Mouse (Mus musculus): Measurements from ENCODE around the gene Pde4d. TPM values are rescaled to one million over a fixed set of nuclear protein-coding genes. Genes with fewer than 3 reads are reported as not detected.
A peak's percentile ranks its signal among the peaks of the same experiment; 100 is the strongest.

Pde4d gene
- polyA plus RNA-seq, 1 experiment from 2014 or later = 32.1 TPM

- 0 out of 2 replicates have a peak, but pooled peaks have one; percentile 21 for ATAC-seq (ENCODE audit: low read depth)
- no peaks in the 10 kb centered on the region for H3K9me3 ChIP-seq (ENCODE audit: control insufficient read depth, low read length)
- no peak overlapping the region for H3K4me3 ChIP-seq (ENCODE audit: low read depth, low read length)
- WGBS = 3% methylated on average over 4 of the region's 4 CpGs
- no peaks in the 10 kb centered on the region for H3K36me3 ChIP-seq (ENCODE audit: control insufficient read depth, insufficient read depth, low read length)
- H3K9ac ChIP-seq (replicated peaks; ENCODE audit: low read depth, low read length) = no peak overlapping the region
- no peak overlapping the region for H3K27ac ChIP-seq (ENCODE audit: low read depth, low read length)
- H3K4me2 ChIP-seq (ENCODE audit: low read depth, low read length) = no peak overlapping the region
- H3K27me3 ChIP-seq (ENCODE audit: control insufficient read depth, insufficient read depth, low read length) = no peaks in the 10 kb centered on the region
- no peaks in the 10 kb centered on the region for H3K4me1 ChIP-seq (ENCODE audit: control insufficient read depth, insufficient read depth, low read length)
Observed at GRCm38 (mm10) chr13:109922228-109922627, 1472.5 kb downstream of the Pde4d start.

- Histone ChIP-seq H3K4me1 (ENCODE audit: control insufficient read depth, insufficient read depth, low read length) (no peaks in the 10 kb centered on the region), H3K36me3 (ENCODE audit: control insufficient read depth, insufficient read depth, low read length) (no peaks in the 10 kb centered on the region), H3K9me3 (ENCODE audit: control insufficient read depth, low read length) (no peaks in the 10 kb centered on the region), H3K4me2 (ENCODE audit: low read depth, low read length) (no peak overlapping the region), H3K4me3 (ENCODE audit: low read depth, low read length) (no peak overlapping the region), H3K9ac (replicated peaks; ENCODE audit: low read depth, low read length) (no peak overlapping the region), H3K27ac (ENCODE audit: low read depth, low read length) (no peak overlapping the region), H3K27me3 (ENCODE audit: control insufficient read depth, insufficient read depth, low read length) (no peaks in the 10 kb centered on the region)
- WGBS = 71% methylated on average over 12 of the region's 12 CpGs
- no peak for ATAC-seq (ENCODE audit: low read depth)
Observed at GRCm38 (mm10) chr13:109922782-109923181, 1473.0 kb downstream of the Pde4d start.

GRCm38 (mm10) chr13:109924771-109925170, 1475.0 kb downstream of the Pde4d start:
- Histone ChIP-seq H3K9me3 (ENCODE audit: control insufficient read depth, low read length) (no peaks in the 10 kb centered on the region), H3K4me3 (ENCODE audit: low read depth, low read length) (no peak overlapping the region), H3K9ac (replicated peaks; ENCODE audit: low read depth, low read length) (no peak overlapping the region), H3K27ac (ENCODE audit: low read depth, low read length) (no peak overlapping the region), H3K27me3 (ENCODE audit: control insufficient read depth, insufficient read depth, low read length) (no peaks in the 10 kb centered on the region), H3K4me1 (ENCODE audit: control insufficient read depth, insufficient read depth, low read length) (no peaks in the 10 kb centered on the region), H3K36me3 (ENCODE audit: control insufficient read depth, insufficient read depth, low read length) (no peaks in the 10 kb centered on the region), H3K4me2 (ENCODE audit: low read depth, low read length) (no peak overlapping the region)
- ATAC-seq (ENCODE audit: low read depth) = no peak
- WGBS = 95% methylated on average over 15 of the region's 15 CpGs

GRCm38 (mm10) chr13:109926277-109926920, 1476.7 kb downstream of the Pde4d start:
- Histone ChIP-seq H3K36me3 (ENCODE audit: control insufficient read depth, insufficient read depth, low read length) (no peaks in the 10 kb centered on the region), H3K4me3 (ENCODE audit: low read depth, low read length) (peak overlapping the region; percentile 22), H3K4me1 (ENCODE audit: control insufficient read depth, insufficient read depth, low read length) (0 out of 2 replicates have a peak, but pooled peaks cover 3% of the 10 kb centered on the region), H3K27ac (ENCODE audit: low read depth, low read length) (peak overlapping the region; percentile 64), H3K9me3 (ENCODE audit: control insufficient read depth, low read length) (no peaks in the 10 kb centered on the region), H3K9ac (replicated peaks; ENCODE audit: low read depth, low read length) (no peak overlapping the region; the same call in 1 of the 2 replicates), H3K4me2 (ENCODE audit: low read depth, low read length) (peak overlapping the region; percentile 43), H3K27me3 (ENCODE audit: control insufficient read depth, insufficient read depth, low read length) (no peaks in the 10 kb centered on the region)
- ATAC-seq (ENCODE audit: low read depth) = peak; percentile 96
- WGBS = 20% methylated on average over 15 of the region's 15 CpGs

GRCm38 (mm10) chr13:109927782-109928181, 1478.0 kb downstream of the Pde4d start:
- WGBS = 64% methylated on average over 2 of the region's 2 CpGs

GRCm38 (mm10) chr13:109932688-109933087, 1482.9 kb downstream of the Pde4d start:
- H3K9ac ChIP-seq (replicated peaks; ENCODE audit: low read depth, low read length) = no peak overlapping the region
- 0 out of 2 replicates have a peak, but pooled peaks cover 3% of the 10 kb centered on the region for H3K4me1 ChIP-seq (ENCODE audit: control insufficient read depth, insufficient read depth, low read length)
- no peaks in the 10 kb centered on the region for H3K27me3 ChIP-seq (ENCODE audit: control insufficient read depth, insufficient read depth, low read length)
- 0 out of 2 replicates have a peak, but pooled peaks cover 7% of the 10 kb centered on the region for H3K36me3 ChIP-seq (ENCODE audit: control insufficient read depth, insufficient read depth, low read length)
- no peak overlapping the region for H3K4me3 ChIP-seq (ENCODE audit: low read depth, low read length)
- no peak for ATAC-seq (ENCODE audit: low read depth)
- no peak overlapping the region for H3K4me2 ChIP-seq (ENCODE audit: low read depth, low read length)
- no peaks in the 10 kb centered on the region for H3K9me3 ChIP-seq (ENCODE audit: control insufficient read depth, low read length)
- WGBS = 96% methylated on average over 13 of the region's 13 CpGs
- no peak overlapping the region for H3K27ac ChIP-seq (ENCODE audit: low read depth, low read length)

More at GRCm38 (mm10) chr13:109927782-109928181, 1478.0 kb downstream of the Pde4d start:
- Histone ChIP-seq H3K27ac (ENCODE audit: low read depth, low read length) (peak overlapping the region; percentile 10; the same call in 1 of the 2 replicates), H3K9me3 (ENCODE audit: control insufficient read depth, low read length) (no peaks in the 10 kb centered on the region), H3K4me2 (ENCODE audit: low read depth, low read length) (peak overlapping the region; percentile 29; the same call in 1 of the 2 replicates), H3K9ac (replicated peaks; ENCODE audit: low read depth, low read length) (no peak overlapping the region; the same call in 1 of the 2 replicates), H3K4me3 (ENCODE audit: low read depth, low read length) (peak overlapping the region; percentile 22), H3K27me3 (ENCODE audit: control insufficient read depth, insufficient read depth, low read length) (no peaks in the 10 kb centered on the region), H3K4me1 (ENCODE audit: control insufficient read depth, insufficient read depth, low read length) (0 out of 2 replicates have a peak, but pooled peaks cover 3% of the 10 kb centered on the region), H3K36me3 (ENCODE audit: control insufficient read depth, insufficient read depth, low read length) (no peaks in the 10 kb centered on the region)
- no peak for ATAC-seq (ENCODE audit: low read depth)

- Histone ChIP-seq H3K27ac (ENCODE audit: low read depth, low read length) (no peak overlapping the region), H3K9me3 (ENCODE audit: control insufficient read depth, low read length) (no peaks in the 10 kb centered on the region), H3K4me2 (ENCODE audit: low read depth, low read length) (no peak overlapping the region), H3K36me3 (ENCODE audit: control insufficient read depth, insufficient read depth, low read length) (0 out of 2 replicates have a peak, but pooled peaks cover 7% of the 10 kb centered on the region), H3K4me3 (ENCODE audit: low read depth, low read length) (no peak overlapping the region), H3K4me1 (ENCODE audit: control insufficient read depth, insufficient read depth, low read length) (0 out of 2 replicates have a peak, but pooled peaks cover 3% of the 10 kb centered on the region), H3K27me3 (ENCODE audit: control insufficient read depth, insufficient read depth, low read length) (no peaks in the 10 kb centered on the region), H3K9ac (replicated peaks; ENCODE audit: low read depth, low read length) (no peak overlapping the region)
- ATAC-seq (ENCODE audit: low read depth) = no peak
- WGBS = 93% methylated on average over 7 of the region's 7 CpGs
Observed at GRCm38 (mm10) chr13:109933554-109933953, 1483.8 kb downstream of the Pde4d start.

- 92% methylated on average over 5 of the region's 5 CpGs for WGBS
Observed at GRCm38 (mm10) chr13:109936866-109937265, 1487.1 kb downstream of the Pde4d start.

GRCm38 (mm10) chr13:109944822-109945551, 1495.2 kb downstream of the Pde4d start:
- H3K4me1 ChIP-seq (ENCODE audit: control insufficient read depth, insufficient read depth, low read length) = no peaks in the 10 kb centered on the region
- no peaks in the 10 kb centered on the region for H3K27me3 ChIP-seq (ENCODE audit: control insufficient read depth, insufficient read depth, low read length)
- H3K9me3 ChIP-seq (ENCODE audit: control insufficient read depth, low read length) = no peaks in the 10 kb centered on the region
- ATAC-seq (ENCODE audit: low read depth) = no peak
- no peak overlapping the region for H3K4me3 ChIP-seq (ENCODE audit: low read depth, low read length)
- WGBS = 83% methylated on average over 7 of the region's 7 CpGs
- H3K9ac ChIP-seq (replicated peaks; ENCODE audit: low read depth, low read length) = no peak overlapping the region
- H3K36me3 ChIP-seq (ENCODE audit: control insufficient read depth, insufficient read depth, low read length) = peaks cover 14% of the 10 kb centered on the region; the same call in 1 of the 2 replicates
- no peak overlapping the region for H3K27ac ChIP-seq (ENCODE audit: low read depth, low read length)
- H3K4me2 ChIP-seq (ENCODE audit: low read depth, low read length) = no peak overlapping the region

More at GRCm38 (mm10) chr13:109936866-109937265, 1487.1 kb downstream of the Pde4d start:
- Histone ChIP-seq H3K4me1 (ENCODE audit: control insufficient read depth, insufficient read depth, low read length) (no peaks in the 10 kb centered on the region), H3K27ac (ENCODE audit: low read depth, low read length) (no peak overlapping the region), H3K9ac (replicated peaks; ENCODE audit: low read depth, low read length) (no peak overlapping the region), H3K27me3 (ENCODE audit: control insufficient read depth, insufficient read depth, low read length) (no peaks in the 10 kb centered on the region), H3K4me2 (ENCODE audit: low read depth, low read length) (no peak overlapping the region), H3K36me3 (ENCODE audit: control insufficient read depth, insufficient read depth, low read length) (peaks cover 7% of the 10 kb centered on the region; the same call in 1 of the 2 replicates), H3K4me3 (ENCODE audit: low read depth, low read length) (no peak overlapping the region), H3K9me3 (ENCODE audit: control insufficient read depth, low read length) (no peaks in the 10 kb centered on the region)
- ATAC-seq (ENCODE audit: low read depth) = no peak

All from neural tube, embryonic 14.5 days (tissue).